In the genomic region with DNA sequence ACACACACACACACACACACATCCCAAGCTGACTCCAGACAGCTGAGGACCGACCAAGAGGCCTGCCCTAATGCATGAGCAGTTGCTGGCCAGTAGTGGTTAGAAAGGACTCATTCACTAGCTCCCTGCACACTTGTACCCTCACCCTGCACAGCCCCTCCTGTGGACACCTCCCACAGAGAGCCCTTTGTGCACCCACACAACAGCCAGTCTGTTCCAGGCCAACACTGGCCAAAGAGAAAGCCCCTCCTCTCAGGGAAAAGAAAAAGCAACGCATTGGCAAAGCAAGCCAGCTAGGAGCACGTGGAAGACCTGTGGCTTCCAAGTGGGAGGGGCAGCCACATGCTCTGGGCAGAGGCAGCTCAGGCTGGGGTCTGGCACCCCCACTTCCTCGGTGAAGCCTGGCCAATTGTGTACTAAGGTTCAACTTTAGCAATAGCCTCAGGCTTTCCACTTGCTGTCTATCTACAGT, we compare ENCODE assay signal across 9 mouse cellular contexts. TPM values are rescaled to one million over a fixed set of nuclear protein-coding genes. Genes with fewer than 3 reads are reported as not detected.
A peak's percentile ranks its signal among the peaks of the same experiment; 100 is the strongest.
DNase-seq lines count a peak whose midpoint lies in the region; ATAC-seq and TF ChIP-seq lines count a peak whose summit lies in the region.
"Had no signal": no experiment of that assay in that cellular context is flagged by ENCODE, and none has a peak within 500 bp of the region (broad histone marks: within the 10 kb centered on the region; RNA-seq: fewer than 3 reads in every experiment).

No protein-coding gene starts in this region.

- 7% methylated on average over 4 of the region's 4 CpGs for WGBS in forebrain, postnatal 0 days
- 31% methylated on average over 4 of the region's 4 CpGs for WGBS in liver, postnatal 0 days (ENCODE audit: insufficient replicate concordance)

- H3K9ac ChIP-seq in forebrain, postnatal 0 days = no peak overlapping the region
- no peak overlapping the region for H3K9ac ChIP-seq in liver, postnatal 0 days (replicated peaks)

- no peaks in the 10 kb centered on the region for H3K9me3 ChIP-seq in forebrain, postnatal 0 days (ENCODE audit: low read length)
- H3K9me3 ChIP-seq in liver, postnatal 0 days (ENCODE audit: low read length) = no peaks in the 10 kb centered on the region
- H3K9me3 ChIP-seq: G1E had no signal

- no peak overlapping the region for H3K4me2 ChIP-seq in forebrain, postnatal 0 days (ENCODE audit: low read depth)
- H3K4me2 ChIP-seq in liver, postnatal 0 days (ENCODE audit: low read depth, low read length) = no peak overlapping the region

- ATAC-seq in forebrain, postnatal 0 days = peak; percentile 91
- peak; percentile 40 for ATAC-seq in liver, postnatal 0 days

- no peak for TF ChIP-seq EP300 in liver, postnatal 0 days (IDR thresholded peaks at IDR 0.05; ENCODE audit: low read depth)

- no peak overlapping the region for H3K27ac ChIP-seq in forebrain, postnatal 0 days (ENCODE audit: low read depth, low read length)
- H3K27ac ChIP-seq in liver, postnatal 0 days (ENCODE audit: low read depth) = peak overlapping the region; percentile 94

- TF ChIP-seq CTCF in forebrain, postnatal 0 days (IDR thresholded peaks at IDR 0.05; ENCODE audit: low read depth) = no peak
- TF ChIP-seq CTCF in liver, postnatal 0 days (IDR thresholded peaks at IDR 0.05; ENCODE audit: low read depth) = no peak

- H3K27me3 ChIP-seq in forebrain, postnatal 0 days (ENCODE audit: insufficient read depth, low read length) = no peaks in the 10 kb centered on the region
- no peaks in the 10 kb centered on the region for H3K27me3 ChIP-seq in liver, postnatal 0 days (ENCODE audit: insufficient read depth, low read length)

- intact Hi-C loops in heart, postnatal 10 days (cut with DNase I) = no loop called here

- H3K4me1 ChIP-seq in forebrain, postnatal 0 days (ENCODE audit: insufficient read depth) = peaks cover 46% of the 10 kb centered on the region
- peaks cover 76% of the 10 kb centered on the region for H3K4me1 ChIP-seq in liver, postnatal 0 days (ENCODE audit: insufficient read depth)

- peak; percentile 93 for DNase-seq in retina, postnatal 1 day
- no peak for DNase-seq in retina, embryonic 14.5 days (ENCODE audit: low spot score)
- DNase-seq in forebrain, postnatal 0 days = peak; percentile 77
- DNase-seq in heart, postnatal 10 days = peak; percentile 83 to 89
- peak; percentile 90 to 96 for DNase-seq in kidney, postnatal 25 days
- peak; percentile 68 for DNase-seq in liver, postnatal 0 days
- DNase-seq in right cerebral cortex, adult 18-20 months = peak; percentile 85
- DNase-seq in urinary bladder, postnatal 25 days (ENCODE audit: low spot score) = no peak

- H3K36me3 ChIP-seq in forebrain, postnatal 0 days (ENCODE audit: insufficient read depth) = peaks cover 69% of the 10 kb centered on the region
- H3K36me3 ChIP-seq in liver, postnatal 0 days (replicated peaks; ENCODE audit: insufficient read depth, low read length) = peaks cover 51% of the 10 kb centered on the region
- H3K36me3 ChIP-seq: G1E had no signal

- no peak overlapping the region for H3K4me3 ChIP-seq in forebrain, postnatal 0 days (ENCODE audit: low read depth, low read length)
- no peak overlapping the region for H3K4me3 ChIP-seq in liver, postnatal 0 days (ENCODE audit: low read depth, low read length)

RNA-seq across cellular contexts. Expression of gene Amotl2, which starts 7.6 kb away (rescaled TPM):
- 85.8 and 106 TPM in 2 replicates for total RNA-seq in forebrain, postnatal 0 days (2014; rRNA removed)
- polyA plus RNA-seq in forebrain, postnatal 0 days (2015; fragmentation: Nextera tagmentation; extraction: Ambion mirVana) = 24.8 and 27.6 TPM in 2 replicates
- total RNA-seq in heart, postnatal 10 days (2021) = 10 to 100 TPM; 79.2 to 90.2 TPM
- polyA plus RNA-seq in liver, postnatal 0 days (2015; fragmentation: Nextera tagmentation; extraction: Ambion mirVana) = 5.7 and 6.5 TPM in 2 replicates
- polyA plus RNA-seq: G1E had no signal

Comparison
In these comparisons a context has a peak if more than half of its experiments do, and no peak if none do; other contexts are left out.
1. DNase-seq: peak in retina, postnatal 1 day (single experiment), forebrain, postnatal 0 days (single experiment), heart, postnatal 10 days (2 of 2), kidney, postnatal 25 days (2 of 2), liver, postnatal 0 days (single experiment) and right cerebral cortex, adult 18-20 months (single experiment); none in retina, embryonic 14.5 days (single experiment) and urinary bladder, postnatal 25 days (single experiment).